Mouse (Mus musculus) lung, embryonic 16.5 days (tissue): ENCODE measurements around the gene Nubpl. TPM values are rescaled to one million over a fixed set of nuclear protein-coding genes. Genes with fewer than 3 reads are reported as not detected.
"Not testable (repeated sequence)": the region's sequence is repeated elsewhere in the genome, so short reads cannot be mapped to it uniquely, and the experiment has no call there.

Experiments used
- ATAC-seq: fragments of 200-750 bp; cut with Nextera tagmentation; 2 replicates; pipeline ENCODE4 v1.8.0; 2017; ENCODE audit warnings: low read depth, mild to moderate bottlenecking, moderate library complexity
- H3K27ac ChIP-seq: fragments of 300-500 bp; sonication (generic); 2 replicates; pipeline ENCODE4 v1.5.1; 2014; ENCODE audit warnings: mild to moderate bottlenecking, control low read depth, low read length
- H3K27me3 ChIP-seq: fragments of 300-500 bp; sonication (generic); 2 replicates; pipeline ENCODE4 v1.6.1; 2014; ENCODE audit warnings: low read depth, low read length, mixed read lengths; ENCODE audit not compliant: control insufficient read depth, insufficient read depth
- H3K36me3 ChIP-seq: fragments of 300-500 bp; sonication (generic); 2 replicates; pipeline ENCODE4 v1.6.1; 2014; ENCODE audit warnings: low read length; ENCODE audit not compliant: control insufficient read depth, insufficient read depth
- H3K4me1 ChIP-seq: fragments of 300-500 bp; sonication (generic); replicated peaks from 2 replicates; pipeline ENCODE4 v1.6.1; 2014; ENCODE audit warnings: low read length, mixed read lengths; ENCODE audit not compliant: control insufficient read depth, insufficient read depth
- H3K4me2 ChIP-seq: fragments of 300-500 bp; sonication (generic); 2 replicates; pipeline ENCODE4 v1.6.1; 2014; ENCODE audit warnings: low read depth, low read length, control low read depth
- H3K4me3 ChIP-seq: fragments of 300-500 bp; sonication (generic); 2 replicates; pipeline ENCODE4 v1.5.1; 2014; ENCODE audit warnings: mild to moderate bottlenecking, low read length, control low read depth
- H3K9ac ChIP-seq: fragments of 300-500 bp; sonication (generic); 2 replicates; pipeline ENCODE4 v1.6.1; 2014; ENCODE audit warnings: low read length, control low read depth
- H3K9me3 ChIP-seq: fragments of 300-500 bp; sonication (generic); 2 replicates; pipeline ENCODE4 v1.6.1; 2016; ENCODE audit warnings: low read length; ENCODE audit not compliant: control insufficient read depth
- WGBS: fragments of 180-500 bp; shearing (Covaris S2); extraction: QIAGEN DNeasy Blood & Tissue Kit; methylation state at CpG from one replicate; pipeline ENCODE4 v1.1.7; 2014; 5-methylcytosine and 5-hydroxymethylcytosine counted together
- polyA plus RNA-seq: library from polyadenylated mRNA; unstranded; fragments of >200 nt; fragmentation: Nextera tagmentation; extraction: Ambion mirVana; gene quantifications from 2 replicates; pipeline ENCODE4 v1.2.1, GENCODE M21; 2015

Gene Nubpl
- 11.3 and 14.1 TPM in 2 replicates for polyA plus RNA-seq

DNA sequence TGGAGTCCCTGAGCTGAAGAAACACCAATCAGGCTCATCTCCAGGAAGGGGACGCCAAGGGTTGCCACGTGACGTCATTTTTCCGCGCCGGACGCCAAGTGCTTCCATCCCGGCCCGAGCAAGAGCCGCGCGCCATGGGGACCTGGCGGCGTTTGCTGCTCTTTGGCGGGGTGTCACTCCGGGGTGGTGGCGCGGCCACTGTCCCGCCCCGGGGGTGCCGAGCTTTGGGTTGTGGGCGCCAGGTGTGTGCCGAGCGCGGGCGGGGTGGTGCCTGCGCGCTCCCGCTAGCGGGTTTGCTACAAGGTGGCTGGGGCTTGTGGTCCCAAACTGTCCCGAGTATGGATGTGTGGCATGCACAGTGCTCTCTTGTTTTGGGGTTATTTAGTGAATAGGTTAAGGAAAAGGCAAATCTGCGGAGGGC lies at the start of gene Nubpl:
Gene Nubpl, plus strand, starts transcription at position 88 of the 421 bp plus-strand sequence.
- Histone ChIP-seq H3K9me3 (no peaks in the 10 kb centered on the region), H3K36me3 (no peaks in the 10 kb centered on the region), H3K4me1 (peaks cover 3% of the 10 kb centered on the region), H3K27ac (peak within 1 kb of the TSS; percentile 55; the same call in 1 of the 2 replicates), H3K4me3 (peak within 1 kb of the TSS; percentile 93), H3K27me3 (no peaks in the 10 kb centered on the region), H3K4me2 (peak within 1 kb of the TSS; percentile 72), H3K9ac (peak within 1 kb of the TSS; percentile 95)
- WGBS, result under 1% methylated on average over 32 of the region's 32 CpGs
- peak; percentile 97 for ATAC-seq

DNA sequence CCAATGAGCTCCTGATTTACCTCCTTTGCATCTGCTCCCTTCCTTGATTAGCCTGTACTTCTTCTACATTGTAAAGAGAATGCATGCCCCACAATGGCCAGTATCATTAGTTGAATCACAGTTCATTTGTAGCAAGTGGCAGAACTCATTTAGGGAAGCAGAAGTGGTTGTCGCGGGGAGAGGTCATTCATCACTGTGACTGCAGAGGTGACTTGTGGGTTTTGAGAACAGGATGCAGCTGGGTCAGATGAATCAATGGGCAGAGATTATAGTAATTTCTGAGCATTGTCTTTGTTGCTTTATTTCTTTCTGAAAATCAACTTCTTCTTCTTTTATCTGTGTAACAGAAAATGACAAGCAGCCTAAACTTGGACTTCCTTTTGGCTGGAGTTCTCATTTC lies 48.2 kb upstream of the Nubpl start:
- Histone ChIP-seq H3K9ac (no peak overlapping the region), H3K4me3 (no peak overlapping the region), H3K27me3 (no peaks in the 10 kb centered on the region), H3K36me3 (no peaks in the 10 kb centered on the region), H3K27ac (no peak overlapping the region), H3K4me1 (no peaks in the 10 kb centered on the region), H3K4me2 (no peak overlapping the region), H3K9me3 (no peaks in the 10 kb centered on the region)
- ATAC-seq, result no peak
- 35% methylated on average over 2 of the region's 2 CpGs for WGBS

DNA sequence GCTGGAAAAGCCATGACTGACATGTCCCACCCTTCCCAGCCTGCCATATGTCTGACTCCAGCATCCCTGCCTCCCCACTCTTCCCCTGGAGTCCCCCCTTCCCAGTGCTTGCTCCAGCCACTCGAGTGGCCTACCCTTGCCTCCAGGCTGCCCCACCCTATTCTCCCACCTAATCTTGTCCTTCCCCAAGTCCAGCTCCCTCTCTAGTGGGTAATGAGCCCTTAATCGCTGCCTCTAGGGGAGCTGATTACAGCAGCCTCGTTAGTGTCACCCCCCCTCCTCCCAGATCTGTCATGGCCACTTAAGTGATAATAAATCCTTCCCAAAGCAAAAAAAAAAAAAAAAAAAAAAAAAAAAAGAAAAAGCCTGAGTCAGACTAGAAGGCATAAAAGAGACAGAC lies 18.2 kb upstream of the Nubpl start:
- H3K4me1 ChIP-seq, H3K36me3 ChIP-seq, H3K4me2 ChIP-seq, H3K4me3 ChIP-seq, H3K9me3 ChIP-seq, ATAC-seq, H3K27ac ChIP-seq, H3K27me3 ChIP-seq, H3K9ac ChIP-seq: not testable (repeated sequence)
- no CpG with 5 or more reads among the region's 3 CpGs for WGBS

DNA sequence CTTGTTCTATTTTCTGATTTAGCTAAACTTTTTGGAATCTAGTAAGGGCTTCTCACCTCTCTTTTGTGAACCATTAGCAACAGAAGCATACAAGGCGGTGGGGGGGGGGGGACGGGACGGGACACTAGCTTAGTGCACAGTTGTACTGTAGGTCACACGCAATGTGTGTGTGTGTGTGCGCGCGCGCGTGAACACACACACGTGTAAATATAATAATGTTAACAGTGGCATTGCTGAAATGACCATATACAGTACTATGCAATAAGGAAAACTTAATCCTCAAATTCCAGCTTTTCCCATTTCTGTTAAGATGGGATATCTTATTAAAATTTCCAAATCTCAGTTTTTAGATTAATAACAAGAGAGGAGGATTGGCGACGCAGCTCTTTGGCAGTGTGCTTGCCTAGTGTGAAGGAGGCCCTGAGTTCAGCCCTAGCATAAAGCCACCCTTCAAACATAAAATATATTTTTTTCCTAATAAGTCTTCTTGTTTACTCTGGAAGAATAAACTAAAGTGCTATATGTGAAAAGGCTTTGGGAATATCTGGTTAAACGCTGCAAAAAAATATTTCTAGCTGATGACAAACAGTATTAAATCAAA lies 388 bp upstream of the Nubpl start:
- H3K4me1 ChIP-seq, result peaks cover 3% of the 10 kb centered on the region
- 67% methylated on average over 13 of the region's 13 CpGs for WGBS
- H3K9ac ChIP-seq, result peak overlapping the region; percentile 28
- no peaks in the 10 kb centered on the region for H3K9me3 ChIP-seq
- no peaks in the 10 kb centered on the region for H3K27me3 ChIP-seq
- no peaks in the 10 kb centered on the region for H3K36me3 ChIP-seq
- H3K27ac ChIP-seq, result no peak overlapping the region
- peak overlapping the region; percentile 45 for H3K4me2 ChIP-seq
- H3K4me3 ChIP-seq, result peak overlapping the region; percentile 93
- ATAC-seq, result peak; percentile 47; the same call in 1 of the 2 replicates

GRCm38 (mm10) chr12:52120276-52120675 lies 22.7 kb downstream of the Nubpl start:
- Histone ChIP-seq H3K4me2 (no peak overlapping the region), H3K36me3 (no peaks in the 10 kb centered on the region), H3K27me3 (no peaks in the 10 kb centered on the region), H3K9me3 (no peaks in the 10 kb centered on the region), H3K4me1 (no peaks in the 10 kb centered on the region), H3K4me3 (no peak overlapping the region), H3K27ac (no peak overlapping the region), H3K9ac (no peak overlapping the region)
- no peak for ATAC-seq

DNA sequence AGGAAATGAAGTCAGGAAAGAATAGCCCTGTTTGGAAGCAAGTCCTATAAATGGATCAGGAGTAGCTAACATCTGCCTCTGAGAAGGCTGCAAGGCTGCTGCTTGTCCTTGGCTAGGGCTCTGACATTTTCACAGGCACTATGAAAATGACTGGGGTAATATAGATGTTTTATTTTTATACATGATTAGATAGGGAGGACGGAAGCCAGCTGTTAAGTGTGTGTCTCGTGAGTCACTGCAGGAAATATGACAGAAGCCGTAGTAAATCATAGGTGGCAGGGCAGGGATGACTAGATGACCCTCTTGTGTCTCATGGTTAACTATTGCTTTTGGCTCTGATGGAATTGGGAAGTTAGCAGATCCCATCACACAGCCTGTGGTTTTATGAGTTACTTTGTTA lies 28.9 kb downstream of the Nubpl start:
- Histone ChIP-seq H3K36me3 (no peaks in the 10 kb centered on the region), H3K4me3 (no peak overlapping the region), H3K4me1 (peaks cover 8% of the 10 kb centered on the region; the same call in 1 of the 2 replicates), H3K27ac (0 out of 2 replicates have a peak overlapping the region, but pooled peaks have one; percentile 53), H3K4me2 (no peak overlapping the region), H3K27me3 (no peaks in the 10 kb centered on the region), H3K9me3 (no peaks in the 10 kb centered on the region), H3K9ac (no peak overlapping the region)
- WGBS, result 34% methylated on average over 3 of the region's 3 CpGs
- peak; percentile 95 for ATAC-seq

GRCm38 (mm10) chr12:52129072-52129471 lies 31.5 kb downstream of the Nubpl start:
- no peak overlapping the region for H3K4me2 ChIP-seq
- H3K9ac ChIP-seq, result no peak overlapping the region
- no peaks in the 10 kb centered on the region for H3K27me3 ChIP-seq
- H3K36me3 ChIP-seq, result no peaks in the 10 kb centered on the region
- H3K4me1 ChIP-seq, result peaks cover 8% of the 10 kb centered on the region; the same call in 1 of the 2 replicates
- no peak overlapping the region for H3K27ac ChIP-seq
- no peak overlapping the region for H3K4me3 ChIP-seq
- 86% methylated on average over 3 of the region's 3 CpGs for WGBS
- ATAC-seq, result no peak
- no peaks in the 10 kb centered on the region for H3K9me3 ChIP-seq

- Histone ChIP-seq H3K27ac (no peak overlapping the region), H3K9ac (no peak overlapping the region), H3K4me1 (no peaks in the 10 kb centered on the region), H3K27me3 (no peaks in the 10 kb centered on the region), H3K9me3 (no peaks in the 10 kb centered on the region), H3K4me3 (no peak overlapping the region), H3K4me2 (peak overlapping the region; percentile 1; the same call in 1 of the 2 replicates), H3K36me3 (no peaks in the 10 kb centered on the region)
- 12% methylated on average over 10 of the region's 10 CpGs for WGBS
- peak; percentile 38; the same call in 1 of the 2 replicates for ATAC-seq
Measured at GRCm38 (mm10) chr12:52132256-52132655, 34.7 kb downstream of the Nubpl start.

GRCm38 (mm10) chr12:52138296-52138695 lies 40.8 kb downstream of the Nubpl start:
- Histone ChIP-seq H3K4me2 (no peak overlapping the region), H3K27me3 (no peaks in the 10 kb centered on the region), H3K9me3 (no peaks in the 10 kb centered on the region), H3K36me3 (no peaks in the 10 kb centered on the region), H3K4me3 (no peak overlapping the region), H3K27ac (no peak overlapping the region), H3K4me1 (no peaks in the 10 kb centered on the region), H3K9ac (no peak overlapping the region)
- 81% methylated on average over 4 of the region's 4 CpGs for WGBS
- no peak for ATAC-seq
